ENCODE assay signal across 10 mouse cellular contexts in genomic region chr1:133825140-133825539, GRCm38 (mm10). TPM values are rescaled to one million over a fixed set of nuclear protein-coding genes. Genes with fewer than 3 reads are reported as not detected.
A peak's percentile ranks its signal among the peaks of the same experiment; 100 is the strongest.
DNase-seq lines count a peak whose midpoint lies in the region; ATAC-seq and TF ChIP-seq lines count a peak whose summit lies in the region.
"Had no signal": no experiment of that assay in that cellular context is flagged by ENCODE, and none has a peak within 500 bp of the region (broad histone marks: within the 10 kb centered on the region; RNA-seq: fewer than 3 reads in every experiment).

No protein-coding gene starts in this region.

- H3K4me1 ChIP-seq in heart, embryonic 11.5 days (ENCODE audit: control insufficient read depth, insufficient read depth, low read length), result peaks cover 18% of the 10 kb centered on the region
- peaks cover 15% of the 10 kb centered on the region for H3K4me1 ChIP-seq in E14TG2a.4 (replicated peaks; ENCODE audit: low read depth, low read length)
- peaks cover 16% of the 10 kb centered on the region for H3K4me1 ChIP-seq in forebrain, embryonic 14.5 days (ENCODE audit: control insufficient read depth, insufficient read depth, low read length)
- peaks cover 89% of the 10 kb centered on the region for H3K4me1 ChIP-seq in liver, embryonic 15.5 days (replicated peaks)

- ATAC-seq in heart, embryonic 11.5 days (replicated peaks; ENCODE audit: insufficient number of reproducible peaks, low FRiP score, low TSS enrichment), result peak; percentile 12; the same call in 1 of the 2 replicates
- no peak for ATAC-seq in forebrain, embryonic 14.5 days
- ATAC-seq in liver, embryonic 15.5 days (ENCODE audit: insufficient read depth), result peak; percentile 57
- ATAC-seq in granulocyte monocyte progenitor cell, adult 5-6 weeks (replicated peaks; ENCODE audit: poor library complexity, severe bottlenecking), result no peak

- H3K27me3 ChIP-seq in heart, embryonic 11.5 days (ENCODE audit: control insufficient read depth, insufficient read depth, low read length), result no peaks in the 10 kb centered on the region
- H3K27me3 ChIP-seq in E14TG2a.4 (ENCODE audit: insufficient read depth, low read length), result peaks cover 23% of the 10 kb centered on the region; the same call in 1 of the 2 replicates
- H3K27me3 ChIP-seq in forebrain, embryonic 14.5 days (replicated peaks; ENCODE audit: control insufficient read depth, insufficient read depth, low read length), result no peaks in the 10 kb centered on the region
- no peaks in the 10 kb centered on the region for H3K27me3 ChIP-seq in liver, embryonic 15.5 days
- H3K27me3 ChIP-seq: limb, embryonic 13.5 days had no signal

- H3K27ac ChIP-seq in heart, embryonic 11.5 days (ENCODE audit: low read depth, low read length), result peak overlapping the region; percentile 80
- 0 out of 2 replicates have a peak overlapping the region, but pooled peaks have one; percentile 52 for H3K27ac ChIP-seq in forebrain, embryonic 14.5 days (ENCODE audit: low read depth, low read length)
- H3K27ac ChIP-seq in liver, embryonic 15.5 days (replicated peaks), result peak overlapping the region; percentile 98
- H3K27ac ChIP-seq: limb, embryonic 13.5 days had no signal

- H3K9me3 ChIP-seq in heart, embryonic 11.5 days (replicated peaks; ENCODE audit: control insufficient read depth, low read length), result no peaks in the 10 kb centered on the region
- no peaks in the 10 kb centered on the region for H3K9me3 ChIP-seq in E14TG2a.4 (ENCODE audit: low read length)
- H3K9me3 ChIP-seq in forebrain, embryonic 14.5 days (replicated peaks; ENCODE audit: control insufficient read depth, low read length), result no peaks in the 10 kb centered on the region
- H3K9me3 ChIP-seq in liver, embryonic 15.5 days (replicated peaks), result no peaks in the 10 kb centered on the region
- H3K9me3 ChIP-seq: limb, embryonic 13.5 days had no signal

- TF ChIP-seq CTCF in E14TG2a.4 (conservative IDR thresholded peaks at IDR 0.05; ENCODE audit: low read length), result no peak

- WGBS in heart, embryonic 11.5 days (ENCODE audit: insufficient replicate concordance), result 57% methylated on average over 2 of the region's 2 CpGs
- 57% methylated on average over 2 of the region's 2 CpGs for WGBS in forebrain, embryonic 14.5 days
- WGBS in liver, embryonic 15.5 days (ENCODE audit: insufficient replicate concordance), result 31% methylated on average over 2 of the region's 2 CpGs

- no peak for DNase-seq in heart, postnatal 10 days
- DNase-seq in forebrain, embryonic 14.5 days (ENCODE audit: low spot score), result no peak
- DNase-seq in ovary, postnatal 36 days (ENCODE audit: low spot score), result no peak
- DNase-seq in embryo, embryonic 11 days, result no peak
- DNase-seq: B cell, adult 2 months had no signal

- H3K36me3 ChIP-seq in heart, embryonic 11.5 days (ENCODE audit: control insufficient read depth, insufficient read depth, low read length), result no peaks in the 10 kb centered on the region
- no peaks in the 10 kb centered on the region for H3K36me3 ChIP-seq in E14TG2a.4 (ENCODE audit: insufficient read depth, low read length)
- H3K36me3 ChIP-seq in forebrain, embryonic 14.5 days (ENCODE audit: control insufficient read depth, insufficient read depth, low read length), result no peaks in the 10 kb centered on the region
- H3K36me3 ChIP-seq in liver, embryonic 15.5 days (replicated peaks), result no peaks in the 10 kb centered on the region
- H3K36me3 ChIP-seq: limb, embryonic 13.5 days had no signal

- no peak overlapping the region for H3K9ac ChIP-seq in heart, embryonic 11.5 days (ENCODE audit: low read depth, low read length)
- H3K9ac ChIP-seq in forebrain, embryonic 14.5 days (ENCODE audit: low read length), result no peak overlapping the region
- H3K9ac ChIP-seq in liver, embryonic 15.5 days, result peak overlapping the region; percentile 61
- H3K9ac ChIP-seq: limb, embryonic 13.5 days had no signal

- no peak overlapping the region for H3K4me3 ChIP-seq in heart, embryonic 11.5 days (ENCODE audit: low read depth, low read length)
- H3K4me3 ChIP-seq in E14TG2a.4 (replicated peaks; ENCODE audit: low read length), result peak overlapping the region; percentile 51; the same call in 1 of the 2 replicates
- H3K4me3 ChIP-seq in forebrain, embryonic 14.5 days (ENCODE audit: low read depth, low read length), result no peak overlapping the region
- H3K4me3 ChIP-seq in liver, embryonic 15.5 days (replicated peaks), result peak overlapping the region; percentile 29
- H3K4me3 ChIP-seq: limb, embryonic 13.5 days had no signal

- H3K4me2 ChIP-seq in heart, embryonic 11.5 days, result no peak overlapping the region
- H3K4me2 ChIP-seq in forebrain, embryonic 14.5 days (ENCODE audit: low read length), result no peak overlapping the region
- peak overlapping the region; percentile 67 for H3K4me2 ChIP-seq in liver, embryonic 15.5 days
- H3K4me2 ChIP-seq: limb, embryonic 13.5 days had no signal

- intact Hi-C loops in heart, postnatal 10 days (cut with DNase I), result no loop called here

RNA-seq across cellular contexts. Expression of gene Atp2b4, which starts 24.3 kb away (rescaled TPM):
- 26.1 and 35.6 TPM in 2 replicates for polyA plus RNA-seq in heart, embryonic 11.5 days (2014; fragmentation: Nextera tagmentation; extraction: Ambion mirVana)
- 10 to 100 TPM; 34.4 to 38.8 TPM for total RNA-seq in heart, postnatal 10 days (2021)
- polyA plus RNA-seq in forebrain, embryonic 14.5 days (2014; fragmentation: Nextera tagmentation; extraction: Ambion mirVana), result 10.2 and 14.1 TPM in 2 replicates
- 37.6 and 40.1 TPM in 2 replicates for polyA plus RNA-seq in liver, embryonic 15.5 days (2015; fragmentation: Nextera tagmentation; extraction: Ambion mirVana)
- total RNA-seq in granulocyte monocyte progenitor cell, adult 5-6 weeks (2014; fragmentation: Nextera tagmentation), result 44.2 and 58.3 TPM in 2 replicates
- total RNA-seq in granulocyte monocyte progenitor cell, adult 5-6 weeks (2017), result 27.1 and 32.1 TPM in 2 replicates

Comparison
In these comparisons a context has a peak if more than half of its experiments do, and no peak if none do; other contexts are left out.
1. ATAC-seq: peak in heart, embryonic 11.5 days (single experiment) and liver, embryonic 15.5 days (single experiment); none in forebrain, embryonic 14.5 days (single experiment) and granulocyte monocyte progenitor cell, adult 5-6 weeks (single experiment).
2. H3K4me3 ChIP-seq: peak in E14TG2a.4 (single experiment) and liver, embryonic 15.5 days (single experiment); none in heart, embryonic 11.5 days (single experiment) and forebrain, embryonic 14.5 days (single experiment).
3. Peak in every context shown above with its lines, with median percentiles within 50 percentile points of each other: H3K27ac ChIP-seq.